Mouse (Mus musculus) heart, embryonic 15.5 days (tissue): Measurements from ENCODE around the gene Srpx. TPM values are rescaled to one million over a fixed set of nuclear protein-coding genes. Genes with fewer than 3 reads are reported as not detected.

ENCODE experiments used
- polyA plus RNA-seq: library from polyadenylated mRNA; unstranded; fragments of >200 nt; fragmentation: Nextera tagmentation; extraction: Ambion mirVana; gene quantifications from 2 replicates; pipeline ENCODE4 v1.2.1, GENCODE M21; 2015

The Srpx gene
- polyA plus RNA-seq, 1 experiment from 2014 or later, result 10.7 TPM

Other genes with a start within 250 kb of the Srpx start
- gene Sytl5, start 232.1 kb downstream of the Srpx start, polyA plus RNA-seq, result 0.21 and 0.52 TPM in 2 replicates
- 8.0 and 8.8 TPM in 2 replicates for gene Rpgr, start 99.2 kb upstream of the Srpx start, polyA plus RNA-seq
- gene Otc, start 134.6 kb upstream of the Srpx start, polyA plus RNA-seq, result 0.34 TPM in 1 of 2 replicates, not detected in the other